Mouse (Mus musculus): ENCODE data around the gene Lrp2.

- TF ChIP-seq CTCF (IDR thresholded peaks at IDR 0.05): no peak
- TF ChIP-seq EP300 (IDR thresholded peaks at IDR 0.05): no peak
Measured at GRCm38 (mm10) chr2:69587896-69588295, 2.0 kb upstream of the Lrp2 start.
